Mouse (Mus musculus): ENCODE measurements around the gene Pnkp. TPM values are rescaled to one million over a fixed set of nuclear protein-coding genes. Genes with fewer than 3 reads are reported as not detected.

Pnkp gene
- 55.8 and 74.5 TPM in 2 replicates for polyA plus RNA-seq (2012)

DNA sequence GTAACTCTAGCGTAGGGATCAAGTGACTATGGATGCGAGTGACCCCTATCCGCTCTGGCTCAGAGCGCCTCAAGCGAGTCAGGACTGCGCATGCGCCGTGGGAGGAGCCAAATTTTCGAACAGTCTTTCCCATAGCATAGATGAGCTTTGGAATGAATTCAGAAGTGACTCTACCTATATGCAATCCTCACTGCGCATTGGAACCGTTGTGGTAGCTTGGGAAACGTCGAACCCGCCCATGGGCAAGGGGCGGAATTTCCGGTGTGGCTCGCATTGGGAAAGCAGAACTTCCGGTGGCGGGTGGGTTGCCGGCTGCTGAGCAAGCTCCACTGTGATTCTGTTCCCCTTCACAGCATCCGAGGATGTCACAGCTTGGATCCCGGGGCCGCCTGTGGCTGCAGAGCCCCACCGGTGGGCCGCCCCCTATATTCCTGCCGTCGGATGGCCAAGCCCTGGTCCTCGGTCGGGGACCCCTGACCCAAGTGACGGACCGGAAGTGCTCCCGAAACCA, at the start of gene Pnkp:
Gene Pnkp, plus strand, starts transcription at position 98 of the 511 bp plus-strand sequence.
- no peak for TF ChIP-seq GATA1 (IDR thresholded peaks at IDR 0.05; ENCODE audit: low read length)

DNA sequence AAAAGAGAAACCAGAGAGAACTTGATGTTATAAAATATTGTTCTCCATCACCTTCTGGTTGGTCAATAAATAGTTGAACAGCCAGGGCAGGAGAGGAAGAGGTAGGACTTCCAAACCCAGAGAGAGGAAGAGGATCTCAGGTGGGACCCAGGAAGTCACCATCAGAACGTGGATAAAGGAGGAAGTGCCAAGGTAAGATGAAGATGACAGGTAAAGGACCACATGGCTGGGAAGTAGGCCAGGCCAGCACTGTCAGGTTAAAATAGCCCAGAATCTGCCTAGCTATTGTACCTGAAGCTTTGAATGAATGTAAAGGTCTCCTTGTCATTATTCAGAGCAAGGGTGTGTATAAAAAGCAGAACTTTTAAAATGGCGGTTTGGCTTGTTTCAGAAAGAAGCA, 48.0 kb upstream of the Pnkp start:
- TF ChIP-seq GATA1 (IDR thresholded peaks at IDR 0.05; ENCODE audit: low read length), result no peak

DNA sequence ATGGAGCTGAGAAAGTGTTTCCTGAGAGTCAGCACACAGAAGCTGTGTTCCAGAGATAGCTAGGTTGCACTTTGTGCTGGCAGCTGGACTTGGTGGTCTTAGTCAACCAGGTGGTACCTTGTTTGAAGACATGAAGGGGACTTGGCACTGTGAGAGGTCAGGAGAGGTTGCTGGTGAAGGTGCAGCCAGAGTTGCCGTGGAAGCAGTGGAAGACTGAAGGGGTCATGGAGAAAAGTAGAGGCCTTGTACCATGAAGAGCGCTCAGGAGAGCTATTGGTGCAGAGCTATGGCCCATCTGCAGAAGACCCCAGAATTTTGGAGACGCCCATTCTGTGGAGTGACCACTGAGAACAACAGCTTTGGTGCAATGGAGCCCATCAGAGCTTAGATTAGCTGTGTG, 47.5 kb upstream of the Pnkp start:
- TF ChIP-seq GATA1 (IDR thresholded peaks at IDR 0.05; ENCODE audit: low read length), result no peak

DNA sequence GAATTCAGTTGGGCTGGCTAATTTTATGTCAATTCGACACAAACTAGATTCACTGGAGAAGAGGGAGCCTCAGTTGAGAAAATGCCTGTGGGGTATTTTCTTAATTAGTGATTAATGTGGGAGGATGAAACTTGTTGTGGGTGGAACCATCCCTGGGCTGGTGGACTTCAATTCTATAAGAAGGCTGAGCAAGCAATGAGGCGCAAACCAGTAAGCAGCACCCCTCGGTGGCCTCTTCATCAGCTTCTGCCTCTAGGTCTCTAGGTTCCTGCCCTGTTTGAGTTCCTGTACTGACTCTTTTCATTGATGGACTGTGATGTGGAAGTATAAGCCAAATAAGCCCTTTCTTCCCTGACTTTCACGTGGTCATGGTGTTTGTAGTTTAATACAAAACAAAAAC, 46.6 kb upstream of the Pnkp start:
- TF ChIP-seq GATA1 (IDR thresholded peaks at IDR 0.05; ENCODE audit: low read length), result no peak

DNA sequence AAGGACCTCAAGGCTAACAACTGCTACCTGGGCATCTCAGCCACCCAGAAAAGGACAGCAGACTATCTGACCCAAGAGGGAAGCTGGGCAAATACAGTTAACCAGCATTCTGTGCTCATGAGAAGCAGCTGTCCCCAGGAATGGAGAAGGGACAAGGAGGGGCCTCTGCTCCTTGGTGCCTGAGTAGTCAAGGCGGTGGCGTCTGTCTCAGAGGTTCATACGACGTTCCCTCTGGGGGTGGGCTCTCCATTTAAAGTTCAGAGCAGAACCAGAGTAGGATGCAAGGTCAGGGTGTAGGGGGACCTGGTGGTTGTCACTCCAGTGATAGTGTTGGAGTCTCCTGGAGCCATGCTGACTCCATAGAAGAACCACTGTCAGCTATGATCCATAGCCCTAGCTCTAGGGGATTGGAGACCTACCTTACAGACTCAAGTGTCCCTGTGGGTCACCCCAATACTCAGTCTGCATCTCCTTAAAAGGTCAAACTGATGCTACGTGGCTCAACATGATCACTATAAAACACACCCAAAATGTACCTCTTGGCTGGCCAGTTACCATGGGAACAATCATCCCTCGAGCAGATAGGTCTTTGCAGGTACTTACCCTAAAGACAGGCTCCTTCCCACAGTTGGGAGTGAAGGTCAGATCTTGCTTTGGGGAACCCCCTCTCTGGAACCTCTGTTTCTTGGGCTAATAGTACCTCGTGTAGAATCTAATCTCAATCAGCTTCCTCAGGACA, 46.0 kb upstream of the Pnkp start:
- TF ChIP-seq GATA1 (IDR thresholded peaks at IDR 0.05; ENCODE audit: low read length), result no peak

DNA sequence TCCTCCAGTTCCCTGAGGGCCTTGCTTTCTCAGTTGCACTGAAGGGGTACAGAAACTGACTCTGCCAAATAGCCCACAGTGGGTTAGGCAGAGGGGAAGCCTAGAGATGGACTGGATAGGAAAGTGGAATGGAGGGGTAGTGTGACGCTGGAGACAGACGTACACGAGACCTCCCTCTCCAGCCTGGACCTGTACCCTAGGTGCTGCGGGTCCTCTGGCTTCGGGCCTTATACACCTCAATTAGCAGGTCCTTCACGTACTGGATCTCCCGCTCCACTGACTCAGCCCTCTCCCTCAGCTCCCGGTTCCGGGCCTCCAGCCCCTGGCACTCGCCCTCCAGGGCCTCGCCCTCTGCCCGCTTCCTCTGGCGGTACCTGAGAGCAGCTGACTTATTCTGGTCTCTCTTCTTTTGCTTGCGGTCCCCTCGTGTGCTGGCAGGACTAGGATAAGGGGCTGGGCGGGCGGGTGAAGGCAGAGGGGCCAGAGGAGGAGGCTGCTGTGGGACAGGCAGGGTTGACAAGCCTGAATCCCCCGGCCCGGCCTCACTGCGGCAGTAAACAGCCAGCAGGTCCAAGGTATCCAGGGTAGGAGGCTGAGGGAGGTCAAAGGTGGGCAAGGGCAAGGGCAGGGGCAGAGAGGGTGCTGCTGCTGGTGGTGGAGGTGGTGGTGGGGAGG, 44.2 kb upstream of the Pnkp start:
- no peak for TF ChIP-seq GATA1 (IDR thresholded peaks at IDR 0.05; ENCODE audit: low read length)

DNA sequence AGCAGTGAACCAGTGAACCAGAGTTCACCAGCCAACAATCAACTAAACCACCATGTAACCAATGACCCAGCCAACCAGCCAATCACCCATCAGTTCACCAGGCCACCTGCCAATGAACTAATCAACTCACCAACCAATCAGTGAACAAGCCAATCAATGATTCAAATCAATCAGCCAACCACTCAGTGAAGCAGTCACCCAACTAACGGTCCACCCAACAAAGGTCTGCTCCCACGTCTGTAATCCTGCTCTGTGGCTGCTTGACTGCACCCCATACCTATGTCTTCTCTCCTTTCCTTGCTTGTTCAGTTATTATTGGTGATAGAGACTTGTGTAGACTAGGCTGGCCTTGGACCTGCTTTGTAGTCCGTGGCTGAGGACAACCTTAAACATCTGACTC, 43.0 kb upstream of the Pnkp start:
- TF ChIP-seq GATA1 (IDR thresholded peaks at IDR 0.05; ENCODE audit: low read length), result no peak

DNA sequence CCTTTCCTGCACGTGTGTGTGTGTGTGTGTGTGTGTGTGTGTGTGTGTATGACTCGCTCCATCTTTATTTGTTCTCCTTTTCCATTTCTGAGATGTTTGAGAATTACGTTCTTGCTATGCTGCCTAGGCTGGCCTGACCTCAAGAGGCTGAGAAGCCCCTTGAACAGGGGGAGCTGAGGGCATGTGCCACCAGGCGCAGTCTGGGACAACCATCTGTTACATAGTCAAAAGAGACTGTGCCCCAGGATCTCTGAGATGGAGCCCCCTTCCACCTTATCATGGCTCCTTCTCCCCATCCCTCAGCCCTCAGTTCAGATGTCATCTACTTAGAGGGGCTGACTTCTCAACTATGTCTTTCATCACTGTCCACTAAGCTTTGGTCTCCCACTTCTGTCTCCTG, 42.5 kb upstream of the Pnkp start:
- TF ChIP-seq GATA1 (IDR thresholded peaks at IDR 0.05; ENCODE audit: low read length), result no peak

DNA sequence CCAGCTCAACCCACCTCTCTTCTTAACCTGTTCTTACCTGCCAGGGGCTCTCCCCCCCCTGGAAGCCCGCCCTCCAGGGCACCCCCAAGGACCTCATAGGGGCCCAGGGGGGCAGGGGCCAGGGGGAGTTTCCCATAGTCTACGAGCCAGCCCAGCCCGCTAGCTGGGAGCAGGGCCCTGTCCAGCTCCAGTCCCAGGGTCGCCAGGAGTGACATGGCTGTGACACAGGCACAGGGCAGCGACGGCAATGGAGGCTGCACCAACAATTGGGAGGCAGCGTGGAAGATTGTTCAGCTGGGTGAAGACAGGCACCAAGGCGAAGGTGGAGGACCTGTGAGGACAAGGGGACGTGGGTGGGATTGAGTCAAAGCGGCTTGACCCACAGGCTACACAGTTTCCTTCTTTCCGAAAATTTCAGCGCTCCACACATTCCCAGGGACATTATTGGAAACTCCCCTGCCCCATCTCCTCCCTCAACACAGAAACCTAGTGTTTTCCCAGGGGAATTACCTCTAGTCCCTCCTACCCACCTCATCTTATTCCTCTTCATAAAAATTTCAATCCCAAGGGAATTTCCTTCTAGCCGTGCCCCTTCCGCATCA, 41.9 kb upstream of the Pnkp start:
- TF ChIP-seq GATA1 (IDR thresholded peaks at IDR 0.05; ENCODE audit: low read length), result no peak

DNA sequence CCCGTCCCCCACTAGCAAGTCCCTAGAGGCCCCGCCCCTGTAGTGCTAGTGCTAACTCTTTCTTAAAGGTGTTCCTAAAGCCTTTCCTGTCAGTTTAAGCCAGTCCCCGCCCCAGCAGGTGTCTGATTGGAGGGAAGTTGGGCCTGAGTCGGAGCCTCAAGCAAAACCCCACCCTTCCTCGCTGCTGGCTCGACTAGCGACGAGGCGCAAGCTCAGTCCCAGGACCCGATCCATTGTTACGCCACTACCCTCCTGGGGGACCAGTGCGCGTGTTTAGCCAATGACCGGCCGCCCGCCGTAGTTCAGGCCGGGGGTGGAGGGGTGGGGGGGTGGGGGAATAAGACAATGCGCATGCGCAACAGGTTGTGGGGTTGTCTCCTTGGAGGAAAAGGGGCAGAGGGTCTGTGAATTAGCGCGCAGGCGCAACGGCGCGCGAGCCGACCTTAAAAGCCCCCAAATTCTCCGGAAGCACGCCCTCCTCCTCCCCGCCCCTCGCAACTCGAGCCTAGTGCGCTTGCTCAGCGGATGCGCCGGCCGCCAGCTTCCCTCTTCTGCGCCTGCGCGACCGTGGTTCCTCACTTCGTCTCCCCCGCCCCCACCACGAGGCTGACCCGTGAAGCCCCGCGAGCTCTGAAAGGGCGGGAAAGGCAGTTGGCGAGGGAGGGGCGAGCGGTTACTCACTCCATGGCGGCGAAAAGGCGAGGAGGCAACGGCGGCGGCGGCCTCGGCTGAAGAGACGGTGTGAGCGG, 41.0 kb upstream of the Pnkp start, which contains the start of the genes Nup62 and Il4i1:
Gene Nup62, plus strand, starts transcription at position 368 of the 749 bp plus-strand sequence.
Gene Il4i1, plus strand, starts transcription at position 667 of the 749 bp plus-strand sequence.
- no peak for TF ChIP-seq GATA1 (IDR thresholded peaks at IDR 0.05; ENCODE audit: low read length)

DNA sequence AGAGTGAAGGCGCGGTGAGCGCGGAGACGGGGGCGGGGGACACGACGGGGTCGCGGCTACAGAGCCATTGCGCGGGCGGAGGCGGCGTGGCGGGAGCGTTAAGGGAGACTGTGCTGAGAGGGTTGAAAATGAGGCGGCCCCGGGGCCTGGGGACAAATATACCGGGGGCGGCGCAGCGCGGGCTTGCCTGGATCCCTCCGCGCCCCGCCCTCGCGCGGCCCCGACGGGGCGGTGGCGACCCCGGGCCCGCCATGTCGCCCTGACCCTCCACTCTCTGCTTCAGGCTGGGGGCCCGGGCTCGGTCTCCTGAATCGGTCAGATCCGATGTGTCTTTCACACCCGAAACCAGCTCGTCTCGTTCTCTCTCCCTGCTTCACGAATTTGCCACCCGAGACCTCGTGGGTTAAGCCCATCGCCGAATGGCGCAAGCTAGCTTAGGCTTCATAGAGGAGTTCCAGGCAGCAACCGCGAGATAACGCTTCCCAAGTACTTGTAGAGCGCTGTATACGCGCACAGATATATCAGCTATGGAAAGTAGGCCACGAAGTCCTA, 40.4 kb upstream of the Pnkp start, which contains the start of gene Atf5:
Gene Atf5, minus strand, starts transcription at position 189 of the 552 bp plus-strand sequence.
- no peak for TF ChIP-seq GATA1 (IDR thresholded peaks at IDR 0.05; ENCODE audit: low read length)

DNA sequence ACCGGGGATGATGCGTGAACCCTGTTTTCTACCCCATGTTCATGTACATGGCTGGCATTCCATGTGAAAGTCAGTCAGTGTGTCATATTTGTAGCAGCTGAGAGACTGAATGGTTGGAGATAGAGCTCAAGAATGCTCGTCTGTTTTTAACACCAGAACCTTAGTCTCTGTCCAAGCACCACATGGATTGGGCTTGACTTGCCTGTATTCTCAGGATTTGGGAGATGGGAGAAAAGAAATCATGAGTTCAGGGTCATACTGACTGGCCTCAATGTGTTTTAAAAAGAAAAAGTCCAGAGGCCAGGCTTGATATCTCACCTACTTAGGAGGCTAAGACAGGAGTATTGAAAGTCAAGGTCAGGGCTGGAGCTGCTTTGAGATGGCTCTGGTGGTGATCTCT, 39.5 kb upstream of the Pnkp start:
- no peak for TF ChIP-seq GATA1 (IDR thresholded peaks at IDR 0.05; ENCODE audit: low read length)

DNA sequence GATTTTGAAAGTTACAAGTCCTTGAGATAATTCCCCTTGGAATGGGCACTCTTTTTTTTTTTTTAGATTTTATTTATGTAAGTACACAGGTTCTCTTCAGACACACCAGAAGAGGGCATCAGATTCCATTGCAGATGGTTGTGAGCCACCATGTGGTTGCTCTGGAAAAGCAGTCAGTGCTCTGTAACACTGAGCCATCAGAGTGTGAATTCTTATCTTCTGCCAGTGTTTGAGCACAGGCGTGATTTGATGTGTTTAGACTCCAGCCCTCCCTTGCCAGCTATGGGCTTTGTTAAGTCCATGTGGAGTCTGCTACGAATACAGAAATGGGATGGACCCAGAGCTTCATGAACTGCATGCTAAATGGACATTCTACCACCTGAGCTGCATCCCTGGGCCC, 38.8 kb upstream of the Pnkp start:
- no peak for TF ChIP-seq GATA1 (IDR thresholded peaks at IDR 0.05; ENCODE audit: low read length)

DNA sequence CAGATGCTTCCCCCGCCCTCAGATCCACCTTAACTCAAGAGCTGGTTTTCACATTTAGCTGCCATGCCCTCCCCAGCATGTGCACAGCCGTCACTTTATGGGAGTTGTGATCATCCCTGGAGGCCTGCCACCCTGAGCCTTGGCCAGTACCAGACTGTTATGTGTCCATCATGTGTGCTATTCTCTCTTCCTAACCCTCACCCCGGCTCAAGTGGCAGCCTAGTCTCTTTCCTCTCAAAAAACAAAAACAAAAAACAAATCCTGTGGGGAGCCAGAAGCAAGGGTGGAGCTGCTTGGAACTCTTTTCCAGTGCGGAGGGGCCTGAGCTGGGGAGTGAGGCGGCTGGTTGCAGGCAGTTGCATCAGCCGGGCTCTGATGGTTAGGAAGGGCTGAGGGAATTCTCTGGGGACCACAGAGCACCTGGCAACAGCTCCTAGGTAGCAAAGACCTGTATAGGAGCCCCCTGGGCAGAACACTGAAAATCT, 38.1 kb upstream of the Pnkp start:
- TF ChIP-seq GATA1 (IDR thresholded peaks at IDR 0.05; ENCODE audit: low read length), result no peak

DNA sequence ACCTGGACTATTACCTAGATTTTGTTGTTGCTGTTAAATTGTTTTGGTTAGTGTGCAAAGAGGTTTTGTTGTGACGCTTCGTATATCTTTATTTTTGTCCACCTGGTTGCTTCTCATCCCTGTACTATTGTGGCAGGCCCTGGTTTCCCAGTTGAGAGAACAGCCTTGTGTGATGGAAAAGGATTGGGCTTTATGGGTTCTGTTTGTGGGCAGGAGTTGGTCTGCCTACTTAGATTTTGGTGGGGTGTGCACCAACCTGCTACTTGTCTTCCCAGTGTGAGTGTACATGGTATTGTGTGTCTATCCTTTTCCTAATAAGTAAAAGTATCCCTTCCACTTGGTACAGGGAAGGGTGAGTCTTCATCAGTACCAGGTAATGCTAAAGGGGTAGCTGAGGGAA, 37.5 kb upstream of the Pnkp start:
- no peak for TF ChIP-seq GATA1 (IDR thresholded peaks at IDR 0.05; ENCODE audit: low read length)

All from G1E-ER4 (cell line).